Mouse (Mus musculus) fibroblast of lung, adult 2 months (primary cell): ENCODE results near the gene Nanos2.

Experiments
- DNase-seq: peaks from one replicate; pipeline ENCODE4 v3.0.0-alpha.2; 2011; ENCODE audit warnings: low read depth

Gene Nanos2

GRCm38 (mm10) chr7:19021048-19021447 is 33.8 kb downstream of the Nanos2 start:
- no peak for DNase-seq

GRCm38 (mm10) chr7:19022189-19022958 is 35.2 kb downstream of the Nanos2 start:
- DNase-seq = no peak

- no peak for DNase-seq
These were observed 36.2 kb downstream of the Nanos2 start, which contains the start of gene Foxa3 for GRCm38 (mm10) chr7:19023357-19023814. Gene Foxa3 (minus strand): TSS chr7:19023538.

DNA sequence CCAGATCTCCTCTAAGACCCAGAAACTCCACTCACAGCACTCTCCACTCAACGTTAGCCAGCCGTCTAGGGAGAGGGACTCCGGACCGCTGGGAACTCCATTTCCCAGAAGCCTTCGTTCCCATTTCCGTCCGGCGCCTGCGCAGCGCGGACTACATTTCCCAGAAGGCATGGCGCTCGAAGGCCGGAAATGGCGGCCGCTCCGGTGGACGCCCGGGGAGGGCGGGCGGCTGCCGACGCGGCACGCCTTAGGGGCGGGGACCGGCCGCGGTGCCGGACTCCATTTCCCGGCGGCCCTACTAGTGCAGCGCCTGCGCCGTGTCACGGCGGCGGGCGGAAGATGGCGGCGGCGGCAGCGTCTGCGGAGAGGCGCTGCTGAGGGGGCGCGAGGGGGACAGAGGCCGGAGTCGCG is 36.9 kb downstream of the Nanos2 start, which contains the start of gene Sympk:
Gene Sympk (plus strand): TSS at position 282 of the 411 bp plus-strand sequence.
- DNase-seq = peak; percentile 86

- no peak for DNase-seq
These were observed 37.5 kb downstream of the Nanos2 start for GRCm38 (mm10) chr7:19024581-19025255.

- no peak for DNase-seq
These were observed 40.9 kb downstream of the Nanos2 start for GRCm38 (mm10) chr7:19028067-19028466.

GRCm38 (mm10) chr7:19029084-19029653 is 42.0 kb downstream of the Nanos2 start:
- DNase-seq = no peak

GRCm38 (mm10) chr7:19031641-19032040 is 44.4 kb downstream of the Nanos2 start:
- no peak for DNase-seq
